In genomic region chr5:49291801-49292200, GRCm38 (mm10) we compare ENCODE assay signal across 18 mouse cellular contexts.
DNase-seq lines count a peak whose midpoint lies in the region; ATAC-seq and TF ChIP-seq lines count a peak whose summit lies in the region.
"Had no signal": no experiment of that assay in that cellular context is flagged by ENCODE, and none has a peak within 500 bp of the region (broad histone marks: within the 10 kb centered on the region; RNA-seq: fewer than 3 reads in every experiment).

No protein-coding gene starts in this region.

- no peak for TF ChIP-seq CTCF in forebrain, postnatal 0 days (IDR thresholded peaks at IDR 0.05; ENCODE audit: low read depth)
- TF ChIP-seq CTCF in midbrain, postnatal 0 days (IDR thresholded peaks at IDR 0.05), result no peak

- ATAC-seq in forebrain, postnatal 0 days, result peak; percentile 29; the same call in 1 of the 2 replicates
- ATAC-seq in forebrain, embryonic 12.5 days (ENCODE audit: low FRiP score), result no peak
- no peak for ATAC-seq in midbrain, postnatal 0 days (ENCODE audit: low FRiP score)
- ATAC-seq in midbrain, embryonic 15.5 days (replicated peaks), result no peak
- ATAC-seq: inflammation-experienced regulatory T-cells, adult 6 months had no signal

- no peaks in the 10 kb centered on the region for H3K27me3 ChIP-seq in forebrain, postnatal 0 days (ENCODE audit: insufficient read depth, low read length)
- H3K27me3 ChIP-seq in forebrain, embryonic 12.5 days, result no peaks in the 10 kb centered on the region
- no peaks in the 10 kb centered on the region for H3K27me3 ChIP-seq in midbrain, postnatal 0 days (ENCODE audit: insufficient read depth, low read length)
- no peaks in the 10 kb centered on the region for H3K27me3 ChIP-seq in midbrain, embryonic 15.5 days (replicated peaks)
- H3K27me3 ChIP-seq: limb, embryonic 13.5 days; liver, embryonic 13.5 days; neural tube, embryonic 12.5 days had no signal

- no peaks in the 10 kb centered on the region for H3K9me3 ChIP-seq in forebrain, postnatal 0 days (ENCODE audit: low read length)
- H3K9me3 ChIP-seq in forebrain, embryonic 12.5 days, result no peaks in the 10 kb centered on the region
- H3K9me3 ChIP-seq in midbrain, postnatal 0 days (ENCODE audit: low read length), result no peaks in the 10 kb centered on the region
- H3K9me3 ChIP-seq in midbrain, embryonic 15.5 days, result no peaks in the 10 kb centered on the region
- H3K9me3 ChIP-seq: embryonic facial prominence, embryonic 10.5 days; limb, embryonic 13.5 days; liver, embryonic 13.5 days; neural tube, embryonic 12.5 days had no signal

- H3K27ac ChIP-seq in forebrain, postnatal 0 days (ENCODE audit: low read depth, low read length), result no peak overlapping the region
- no peak overlapping the region for H3K27ac ChIP-seq in forebrain, embryonic 12.5 days
- no peak overlapping the region for H3K27ac ChIP-seq in midbrain, postnatal 0 days (ENCODE audit: low read depth, low read length)
- H3K27ac ChIP-seq in midbrain, embryonic 15.5 days, result no peak overlapping the region
- H3K27ac ChIP-seq: embryonic facial prominence, embryonic 10.5 days; heart, adult 2 months; limb, embryonic 13.5 days; liver, embryonic 13.5 days; neural tube, embryonic 12.5 days had no signal

- H3K9ac ChIP-seq in forebrain, postnatal 0 days, result no peak overlapping the region
- H3K9ac ChIP-seq in forebrain, embryonic 12.5 days, result no peak overlapping the region
- no peak overlapping the region for H3K9ac ChIP-seq in midbrain, postnatal 0 days (replicated peaks; ENCODE audit: low read length, poor library complexity, severe bottlenecking)
- H3K9ac ChIP-seq in midbrain, embryonic 15.5 days, result no peak overlapping the region
- H3K9ac ChIP-seq: limb, embryonic 13.5 days; liver, embryonic 13.5 days; neural tube, embryonic 12.5 days had no signal

- no peaks in the 10 kb centered on the region for H3K4me1 ChIP-seq in forebrain, postnatal 0 days (ENCODE audit: insufficient read depth)
- H3K4me1 ChIP-seq in forebrain, embryonic 12.5 days, result no peaks in the 10 kb centered on the region
- H3K4me1 ChIP-seq in midbrain, postnatal 0 days (ENCODE audit: insufficient read depth, low read length), result no peaks in the 10 kb centered on the region
- no peaks in the 10 kb centered on the region for H3K4me1 ChIP-seq in midbrain, embryonic 15.5 days
- H3K4me1 ChIP-seq: embryonic facial prominence, embryonic 10.5 days; limb, embryonic 13.5 days; liver, embryonic 13.5 days; neural tube, embryonic 12.5 days had no signal

- no peak overlapping the region for H3K4me3 ChIP-seq in forebrain, postnatal 0 days (ENCODE audit: low read depth, low read length)
- no peak overlapping the region for H3K4me3 ChIP-seq in forebrain, embryonic 12.5 days (replicated peaks)
- H3K4me3 ChIP-seq in midbrain, postnatal 0 days (ENCODE audit: low read depth, low read length), result no peak overlapping the region
- H3K4me3 ChIP-seq in midbrain, embryonic 15.5 days, result no peak overlapping the region
- H3K4me3 ChIP-seq: embryonic facial prominence, embryonic 10.5 days; heart, adult 2 months; limb, embryonic 13.5 days; liver, embryonic 13.5 days; neural tube, embryonic 12.5 days had no signal

- 39% methylated on average over 3 of the region's 3 CpGs for WGBS in forebrain, postnatal 0 days
- WGBS in forebrain, embryonic 12.5 days, result 78% methylated on average over 3 of the region's 3 CpGs
- WGBS in midbrain, postnatal 0 days, result 65% methylated on average over 3 of the region's 3 CpGs
- WGBS in midbrain, embryonic 15.5 days, result 61% methylated on average over 3 of the region's 3 CpGs

- H3K4me2 ChIP-seq in forebrain, postnatal 0 days (ENCODE audit: low read depth), result no peak overlapping the region
- H3K4me2 ChIP-seq in forebrain, embryonic 12.5 days, result no peak overlapping the region
- H3K4me2 ChIP-seq in midbrain, postnatal 0 days (ENCODE audit: low read depth, low read length, poor library complexity, severe bottlenecking), result no peak overlapping the region
- no peak overlapping the region for H3K4me2 ChIP-seq in midbrain, embryonic 15.5 days
- H3K4me2 ChIP-seq: limb, embryonic 13.5 days; liver, embryonic 13.5 days; neural tube, embryonic 12.5 days had no signal

- H3K36me3 ChIP-seq in forebrain, postnatal 0 days (ENCODE audit: insufficient read depth), result no peaks in the 10 kb centered on the region
- H3K36me3 ChIP-seq in forebrain, embryonic 12.5 days (replicated peaks), result no peaks in the 10 kb centered on the region
- H3K36me3 ChIP-seq in midbrain, postnatal 0 days (ENCODE audit: insufficient read depth, low read length), result no peaks in the 10 kb centered on the region
- H3K36me3 ChIP-seq in midbrain, embryonic 15.5 days (replicated peaks), result no peaks in the 10 kb centered on the region
- H3K36me3 ChIP-seq: embryonic facial prominence, embryonic 10.5 days; limb, embryonic 13.5 days; liver, embryonic 13.5 days; neural tube, embryonic 12.5 days had no signal

- DNase-seq in forebrain, postnatal 0 days, result no peak
- peak; percentile 12 to 58 for DNase-seq in layer of hippocampus, postnatal 14 days (ENCODE audit: low spot score in 2 of 2)
- DNase-seq in layer of hippocampus, postnatal 25 days (ENCODE audit: extremely low spot score in 1 of 2, low spot score in 1 of 2), result no peak
- peak; percentile 44 for DNase-seq in midbrain, postnatal 0 days (ENCODE audit: low spot score)
- no peak for DNase-seq in thymus, postnatal 25 days
- DNase-seq: adrenal gland, postnatal 25 days; gastrocnemius, postnatal 14 days; heart, adult 2 months; kidney, adult 2 months; kidney, postnatal 10 days; liver, embryonic 13.5 days; thymus, postnatal 4 days had no signal

Comparison
In these comparisons a context has a peak if more than half of its experiments do, and no peak if none do; other contexts are left out.
1. DNase-seq: peak in layer of hippocampus, postnatal 14 days (2 of 2) and midbrain, postnatal 0 days (single experiment); none in forebrain, postnatal 0 days (single experiment), layer of hippocampus, postnatal 25 days (0 of 2) and thymus, postnatal 25 days (single experiment).